Mouse (Mus musculus) heart, postnatal 0 days (tissue): ENCODE measurements around the gene Gm7075.

Source experiments
- CTCF ChIP-seq: IDR thresholded peaks from 2 replicates; pipeline ENCODE4 v1.5.1; 2016; ENCODE audit warnings: antibody characterized with exemption, control low read depth, low read depth
- EP300 ChIP-seq: IDR thresholded peaks from 2 replicates; pipeline ENCODE4 v1.6.1; 2016; ENCODE audit warnings: antibody characterized with exemption, low read depth

DNA sequence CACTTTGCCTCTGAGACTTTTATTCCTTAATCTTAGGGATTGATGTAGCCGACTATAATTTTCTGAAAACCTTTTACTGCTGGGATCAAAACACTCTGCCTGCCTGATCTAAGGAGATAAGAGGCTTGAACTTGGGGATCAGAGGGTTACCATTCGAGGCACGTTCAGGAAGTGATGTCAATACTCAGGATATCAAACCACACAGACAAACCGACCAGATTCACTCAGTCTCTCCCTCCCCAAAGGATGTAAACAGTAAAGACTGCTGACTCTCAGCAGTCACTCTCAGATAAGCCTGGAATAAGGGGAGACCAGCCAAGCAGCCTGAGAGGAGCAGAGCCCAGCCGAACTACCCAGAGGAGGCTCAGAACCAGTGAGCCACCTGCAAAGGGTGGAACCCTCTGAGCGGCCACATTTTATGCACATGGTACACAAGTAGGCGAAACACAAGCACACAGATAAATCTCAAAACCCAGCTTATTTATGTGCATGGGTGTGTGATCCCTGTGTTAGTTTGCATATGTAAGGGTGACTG, 18.2 kb upstream of the Gm7075 start:
- TF ChIP-seq CTCF (no peak), EP300 (no peak)
